Mouse (Mus musculus): ENCODE results near the gene Nudt17.

- TF ChIP-seq CTCF (IDR thresholded peaks at IDR 0.05; ENCODE audit: insufficient read depth, low read length) = no peak
- no peak for TF ChIP-seq POLR2A (IDR thresholded peaks at IDR 0.05; ENCODE audit: borderline replicate concordance, extremely low read depth, low read depth, low read length)
These were observed 15.9 kb downstream of the Nudt17 start for GRCm38 (mm10) chr3:96692506-96692905.

Data from lung, adult 2 months (tissue).